Mouse (Mus musculus): ENCODE data around the gene Mreg. TPM values are rescaled to one million over a fixed set of nuclear protein-coding genes. Genes with fewer than 3 reads are reported as not detected.

Mreg gene
- total and polyA plus RNA-seq, 2 experiments from 2014 or later, result 2.3 to 2.4 TPM

DNA sequence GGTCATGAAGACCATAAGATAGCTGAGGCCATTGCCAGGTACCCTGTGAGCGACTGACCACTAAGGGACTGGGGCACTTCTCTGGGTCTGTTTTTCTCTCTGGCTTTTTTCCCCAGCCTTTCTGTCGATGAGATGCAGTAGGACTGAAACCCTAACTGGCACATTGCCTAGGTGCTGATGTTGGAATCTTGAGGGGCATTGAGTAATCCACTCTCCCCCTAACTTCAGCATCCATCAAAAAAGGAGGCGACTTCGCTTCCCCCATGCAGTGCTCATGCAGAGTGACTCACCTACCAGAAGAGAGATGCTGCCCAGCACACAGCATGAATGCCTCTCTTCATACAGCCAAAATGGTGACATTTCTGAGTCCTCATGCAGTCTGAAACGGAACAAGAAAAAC is 97.9 kb downstream of the Mreg start:
- TF ChIP-seq CTCF (IDR thresholded peaks at IDR 0.05), result no peak
- no peaks in the 10 kb centered on the region for H3K36me3 ChIP-seq (ENCODE audit: insufficient read depth, low read length)
- 87% methylated on average over 5 of the region's 5 CpGs for WGBS
- H3K9me3 ChIP-seq (ENCODE audit: low read length), result no peaks in the 10 kb centered on the region
- DNase-seq (ENCODE audit: low spot score) (no peak), ATAC-seq (ENCODE audit: low FRiP score) (no peak)
- H3K4me3 ChIP-seq (ENCODE audit: low read depth, low read length), result no peak overlapping the region
- no peak overlapping the region for H3K9ac ChIP-seq (replicated peaks; ENCODE audit: low read length, poor library complexity, severe bottlenecking)
- no peak overlapping the region for H3K27ac ChIP-seq (ENCODE audit: low read depth, low read length)
- H3K27me3 ChIP-seq (ENCODE audit: insufficient read depth, low read length), result no peaks in the 10 kb centered on the region
- no peak overlapping the region for H3K4me2 ChIP-seq (ENCODE audit: low read depth, low read length, poor library complexity, severe bottlenecking)
- H3K4me1 ChIP-seq (ENCODE audit: insufficient read depth, low read length), result no peaks in the 10 kb centered on the region

Other genes with a start within 250 kb of the Mreg start
- 0.66 and 2.7 TPM in 2 replicates for gene Pecr, start 72.0 kb upstream of the Mreg start, total RNA-seq (2014; rRNA removed)
- 8.9 and 10.2 TPM in 2 replicates for gene Pecr, start 72.0 kb upstream of the Mreg start, polyA plus RNA-seq (2015; fragmentation: Nextera tagmentation; extraction: Ambion mirVana)
- gene Tmem169, start 72.1 kb upstream of the Mreg start, total RNA-seq (2014; rRNA removed), result 37.3 and 41.7 TPM in 2 replicates
- 34.1 and 38.3 TPM in 2 replicates for gene Tmem169, start 72.1 kb upstream of the Mreg start, polyA plus RNA-seq (2015; fragmentation: Nextera tagmentation; extraction: Ambion mirVana)
- 7.7 and 8.3 TPM in 2 replicates for gene Xrcc5, start 95.1 kb upstream of the Mreg start, total RNA-seq (2014; rRNA removed)
- 10.5 and 11.1 TPM in 2 replicates for gene Xrcc5, start 95.1 kb upstream of the Mreg start, polyA plus RNA-seq (2015; fragmentation: Nextera tagmentation; extraction: Ambion mirVana)

Measured in midbrain, postnatal 0 days (tissue).